Mouse (Mus musculus): ENCODE measurements at regions not wholly inside any gene's neighbourhood (a gene's known extent, or its start where the extent isn't known, plus 50 kb on each side); places are given as distances from the start of the nearest gene placed in this dataset.

DNA sequence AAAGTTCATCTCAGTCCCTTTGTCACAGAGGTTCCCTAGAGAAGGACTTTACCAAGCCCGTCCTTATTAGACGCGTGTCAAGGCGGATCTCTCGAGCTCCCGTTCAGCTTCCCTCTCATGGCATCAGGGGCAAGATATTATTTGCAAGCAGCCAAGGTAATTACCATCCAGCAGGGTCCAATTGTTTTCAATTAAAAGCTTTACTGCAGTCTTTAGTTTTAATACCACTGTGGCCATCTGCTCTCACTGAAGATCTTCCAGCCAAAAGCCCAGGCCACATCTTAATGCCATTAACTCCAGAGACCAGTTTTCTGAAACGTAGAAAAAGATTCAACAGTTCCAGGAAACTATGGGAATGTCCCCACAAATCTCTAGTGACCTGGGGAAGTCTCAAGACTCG, 191.1 kb downstream of the Qk start:
- no peak for TF ChIP-seq CTCF (IDR thresholded peaks at IDR 0.05; ENCODE audit: low read depth)
- Histone ChIP-seq H3K9me3 (ENCODE audit: low read depth, low read length) (no peaks in the 10 kb centered on the region), H3K36me3 (ENCODE audit: insufficient read depth) (no peaks in the 10 kb centered on the region), H3K4me3 (ENCODE audit: low read depth, low read length) (no peak overlapping the region), H3K27ac (ENCODE audit: low read depth) (no peak overlapping the region), H3K4me2 (no peak overlapping the region), H3K4me1 (ENCODE audit: insufficient read depth) (no peaks in the 10 kb centered on the region), H3K27me3 (ENCODE audit: insufficient read depth, low read length) (no peaks in the 10 kb centered on the region), H3K9ac (no peak overlapping the region)
- ATAC-seq (ENCODE audit: insufficient read depth) (no peak), DNase-seq (no peak)
- 68% methylated on average over 8 of the region's 8 CpGs for WGBS

DNA sequence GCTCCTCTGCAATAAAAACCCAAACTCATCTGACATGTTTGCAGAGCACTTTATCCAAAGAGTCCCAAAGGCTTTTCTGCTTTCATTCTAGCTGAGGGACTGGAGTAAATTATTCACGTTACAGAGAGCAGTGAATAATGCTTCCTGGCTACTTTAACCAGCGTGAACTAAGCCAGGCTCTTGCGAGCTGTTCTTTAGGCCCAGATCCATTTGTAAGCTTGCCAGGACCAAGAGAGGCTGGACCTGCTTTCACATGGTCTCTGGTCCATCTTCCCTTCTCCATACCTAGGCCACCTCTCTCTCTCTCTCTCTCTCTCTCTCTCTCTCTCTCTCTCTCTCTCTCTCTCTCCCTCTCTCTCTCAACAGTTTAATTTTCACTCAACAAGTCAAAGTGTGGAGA, 197.2 kb downstream of the Qk start:
- 52% methylated on average over 3 of the region's 3 CpGs for whole genome bisulfite sequencing
- Histone ChIP-seq H3K4me3 (ENCODE audit: low read depth, low read length) (no peak overlapping the region), H3K36me3 (ENCODE audit: insufficient read depth) (no peaks in the 10 kb centered on the region), H3K4me1 (ENCODE audit: insufficient read depth) (no peaks in the 10 kb centered on the region), H3K9ac (no peak overlapping the region), H3K9me3 (ENCODE audit: low read depth, low read length) (no peaks in the 10 kb centered on the region), H3K27ac (ENCODE audit: low read depth) (no peak overlapping the region), H3K27me3 (ENCODE audit: insufficient read depth, low read length) (no peaks in the 10 kb centered on the region), H3K4me2 (no peak overlapping the region)
- TF ChIP-seq CTCF (IDR thresholded peaks at IDR 0.05; ENCODE audit: low read depth) = no peak
- ATAC-seq (ENCODE audit: insufficient read depth) = no peak
- no peak for DNase-seq

DNA sequence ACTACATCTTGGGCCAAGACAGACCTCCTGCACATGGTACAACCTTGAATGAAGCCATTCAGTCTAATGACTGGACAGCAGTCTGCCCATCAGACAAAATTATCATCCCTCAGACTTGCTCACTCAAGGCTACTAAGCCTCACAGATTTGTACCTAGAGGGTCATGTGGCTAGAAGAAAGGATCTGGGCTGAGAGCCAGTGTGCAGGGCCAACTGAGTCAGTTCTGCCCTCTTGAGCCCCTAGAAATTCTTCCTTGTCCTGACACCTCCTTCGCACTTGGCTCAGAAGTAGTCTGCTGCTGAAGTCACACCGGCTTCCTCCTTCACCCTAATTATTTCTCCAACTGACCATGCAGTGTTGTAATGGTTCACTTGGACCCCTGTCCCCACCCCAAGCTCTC, 207.5 kb downstream of the Qk start:
- no peak for TF ChIP-seq CTCF (IDR thresholded peaks at IDR 0.05; ENCODE audit: low read depth)
- WGBS = 82% methylated on average over 2 of the region's 2 CpGs

DNA sequence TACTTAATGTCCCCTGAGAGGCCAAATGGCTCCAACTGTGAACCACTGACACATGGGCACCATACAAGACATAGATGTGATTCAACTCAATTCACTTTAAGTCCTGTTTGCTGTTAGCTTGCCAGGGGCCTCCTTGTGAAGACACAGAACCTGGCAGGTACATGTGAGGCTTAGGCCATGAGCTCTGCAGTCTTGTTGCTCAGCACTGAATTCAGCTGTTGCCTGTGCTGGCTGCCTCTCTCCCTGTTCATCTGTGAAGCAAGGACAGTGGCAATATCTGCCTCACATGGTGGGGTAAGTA, 209.3 kb downstream of the Qk start:
- Histone ChIP-seq H3K36me3 (ENCODE audit: insufficient read depth) (no peaks in the 10 kb centered on the region), H3K27ac (ENCODE audit: low read depth) (no peak overlapping the region), H3K4me2 (no peak overlapping the region), H3K9ac (no peak overlapping the region), H3K4me3 (ENCODE audit: low read depth, low read length) (no peak overlapping the region), H3K9me3 (ENCODE audit: low read depth, low read length) (no peaks in the 10 kb centered on the region), H3K4me1 (ENCODE audit: insufficient read depth) (no peaks in the 10 kb centered on the region), H3K27me3 (ENCODE audit: insufficient read depth, low read length) (no peaks in the 10 kb centered on the region)
- no peak for ATAC-seq (ENCODE audit: insufficient read depth)
- TF ChIP-seq CTCF (IDR thresholded peaks at IDR 0.05; ENCODE audit: low read depth) = no peak
- no peak for DNase-seq

More for the DNA sequence above, 207.5 kb downstream of the Qk start:
- no peaks in the 10 kb centered on the region for H3K9me3 ChIP-seq (ENCODE audit: low read depth, low read length)
- no peak for DNase-seq
- H3K36me3 ChIP-seq (ENCODE audit: insufficient read depth) = no peaks in the 10 kb centered on the region
- H3K9ac ChIP-seq = no peak overlapping the region
- no peak for ATAC-seq (ENCODE audit: insufficient read depth)
- H3K27me3 ChIP-seq (ENCODE audit: insufficient read depth, low read length) = no peaks in the 10 kb centered on the region
- H3K4me1 ChIP-seq (ENCODE audit: insufficient read depth) = no peaks in the 10 kb centered on the region
- no peak overlapping the region for H3K4me3 ChIP-seq (ENCODE audit: low read depth, low read length)
- no peak overlapping the region for H3K4me2 ChIP-seq
- H3K27ac ChIP-seq (ENCODE audit: low read depth) = no peak overlapping the region

DNA sequence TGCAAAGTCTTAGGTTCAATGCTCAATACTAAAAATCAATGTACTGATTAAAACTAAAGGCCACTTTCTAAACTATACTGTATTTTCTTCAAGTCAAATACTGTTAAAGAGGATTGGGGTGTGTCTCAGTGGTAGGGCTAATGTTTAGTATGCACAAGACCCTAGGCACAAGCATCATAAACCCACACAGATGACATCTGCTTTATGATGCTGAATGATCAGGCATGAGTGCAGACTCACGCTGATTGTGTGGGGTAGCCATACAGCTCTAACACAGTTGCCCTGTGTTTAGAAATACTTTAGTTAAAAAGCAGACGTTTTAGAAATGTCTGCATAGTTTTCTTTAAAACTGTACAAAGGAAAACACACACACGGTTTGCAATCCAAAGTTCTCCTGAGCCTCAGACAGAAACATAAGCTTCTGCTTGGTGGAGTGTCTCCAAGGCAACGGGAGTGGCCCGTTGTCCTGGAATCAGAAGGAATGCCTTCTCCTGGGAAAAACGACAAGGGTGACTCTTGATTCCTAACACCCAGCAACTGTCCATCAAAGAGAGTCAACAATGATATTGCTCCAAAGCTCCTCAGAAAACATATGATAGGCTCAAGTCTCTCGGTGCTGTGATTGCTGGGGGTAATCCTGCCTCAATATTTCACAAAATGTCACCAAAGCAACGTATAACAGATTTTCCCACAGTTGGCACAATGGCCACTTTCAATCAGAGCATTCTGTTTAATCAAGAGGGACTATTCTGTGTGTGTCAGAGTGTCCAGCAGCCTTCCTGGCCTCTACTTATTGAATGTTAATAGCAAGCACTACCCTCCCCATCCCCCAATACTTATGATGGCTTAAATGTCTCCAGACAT, 209.9 kb downstream of the Qk start:
- WGBS = 51% methylated on average over 8 of the region's 8 CpGs
- no peaks in the 10 kb centered on the region for H3K36me3 ChIP-seq (ENCODE audit: insufficient read depth)
- no peak overlapping the region for H3K4me3 ChIP-seq (ENCODE audit: low read depth, low read length)
- DNase-seq = no peak
- no peak overlapping the region for H3K27ac ChIP-seq (ENCODE audit: low read depth)
- no peak for ATAC-seq (ENCODE audit: insufficient read depth)
- H3K4me2 ChIP-seq = no peak overlapping the region
- no peaks in the 10 kb centered on the region for H3K4me1 ChIP-seq (ENCODE audit: insufficient read depth)
- no peaks in the 10 kb centered on the region for H3K27me3 ChIP-seq (ENCODE audit: insufficient read depth, low read length)
- no peaks in the 10 kb centered on the region for H3K9me3 ChIP-seq (ENCODE audit: low read depth, low read length)
- H3K9ac ChIP-seq = no peak overlapping the region
- TF ChIP-seq CTCF (IDR thresholded peaks at IDR 0.05; ENCODE audit: low read depth) = no peak

DNA sequence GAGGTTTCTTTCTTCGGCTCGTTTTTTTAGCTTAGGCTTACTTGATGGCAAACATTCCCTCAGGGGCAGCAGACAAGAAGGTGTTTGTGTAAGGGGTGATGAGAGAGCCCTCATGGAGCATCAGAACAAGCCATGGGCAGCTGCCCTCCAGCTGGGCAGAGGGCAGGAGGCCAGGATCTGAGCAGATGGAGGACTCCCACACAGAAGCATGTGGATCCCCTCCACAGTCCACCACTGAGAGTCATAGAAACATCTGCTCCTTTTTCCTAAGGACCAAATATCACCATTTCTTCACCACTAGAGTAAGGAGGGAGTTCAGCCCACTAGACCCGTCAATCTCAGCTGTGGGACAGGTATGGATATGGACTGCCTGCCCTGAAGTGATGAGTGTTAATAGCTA, 214.4 kb downstream of the Qk start:
- H3K27ac ChIP-seq (ENCODE audit: low read depth) = no peak overlapping the region
- no peaks in the 10 kb centered on the region for H3K9me3 ChIP-seq (ENCODE audit: low read depth, low read length)
- no peak for TF ChIP-seq CTCF (IDR thresholded peaks at IDR 0.05; ENCODE audit: low read depth)
- H3K9ac ChIP-seq = no peak overlapping the region
- H3K4me1 ChIP-seq (ENCODE audit: insufficient read depth) = no peaks in the 10 kb centered on the region
- WGBS = 52% methylated on average over 3 of the region's 3 CpGs
- DNase-seq (no peak), ATAC-seq (ENCODE audit: insufficient read depth) (no peak)
- no peak overlapping the region for H3K4me2 ChIP-seq
- H3K27me3 ChIP-seq (ENCODE audit: insufficient read depth, low read length) = no peaks in the 10 kb centered on the region
- H3K4me3 ChIP-seq (ENCODE audit: low read depth, low read length) = no peak overlapping the region
- no peaks in the 10 kb centered on the region for H3K36me3 ChIP-seq (ENCODE audit: insufficient read depth)

DNA sequence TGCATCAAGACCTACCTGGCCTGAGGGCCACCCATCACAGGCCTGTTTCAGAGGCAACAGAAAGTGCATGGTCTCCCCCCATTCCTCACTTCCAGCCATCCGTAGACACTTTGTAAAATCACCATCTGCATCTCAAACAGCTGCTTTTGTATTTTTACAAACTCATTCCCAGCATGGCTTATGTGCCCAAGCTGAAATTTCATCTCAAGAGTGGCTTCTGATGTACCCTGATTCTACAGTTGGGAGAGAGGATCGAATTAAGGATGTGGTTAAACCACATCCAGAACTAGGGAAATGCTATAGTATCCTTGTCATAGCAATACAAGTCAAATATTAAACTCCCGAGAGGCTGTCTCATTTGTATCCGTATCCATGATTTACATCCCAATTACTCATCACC, 221.5 kb downstream of the Qk start:
- 74% methylated on average over 4 of the region's 4 CpGs for WGBS
- no peak overlapping the region for H3K4me2 ChIP-seq
- no peak overlapping the region for H3K27ac ChIP-seq (ENCODE audit: low read depth)
- ATAC-seq (ENCODE audit: insufficient read depth) (no peak), DNase-seq (no peak)
- no peak for TF ChIP-seq CTCF (IDR thresholded peaks at IDR 0.05; ENCODE audit: low read depth)
- no peaks in the 10 kb centered on the region for H3K27me3 ChIP-seq (ENCODE audit: insufficient read depth, low read length)
- no peaks in the 10 kb centered on the region for H3K9me3 ChIP-seq (ENCODE audit: low read depth, low read length)
- no peaks in the 10 kb centered on the region for H3K36me3 ChIP-seq (ENCODE audit: insufficient read depth)
- no peak overlapping the region for H3K9ac ChIP-seq
- no peak overlapping the region for H3K4me3 ChIP-seq (ENCODE audit: low read depth, low read length)
- peaks cover 11% of the 10 kb centered on the region; the same call in 1 of the 2 replicates for H3K4me1 ChIP-seq (ENCODE audit: insufficient read depth)
